Mouse (Mus musculus): ENCODE measurements at regions not wholly inside any gene's neighbourhood (a gene's known extent, or its start where the extent isn't known, plus 50 kb on each side); places are given as distances from the start of the nearest gene placed in this dataset.

- intact Hi-C loops (cut with DNase I) = no loop called here
- DNase-seq = no peak
These were observed 50.6 kb upstream of the Larp1 start for GRCm38 (mm10) chr11:57958233-57958632.

- intact Hi-C loops (cut with DNase I) = no loop called here
- DNase-seq = no peak
These were observed 52.0 kb upstream of the Larp1 start for GRCm38 (mm10) chr11:57956909-57957308.

DNA sequence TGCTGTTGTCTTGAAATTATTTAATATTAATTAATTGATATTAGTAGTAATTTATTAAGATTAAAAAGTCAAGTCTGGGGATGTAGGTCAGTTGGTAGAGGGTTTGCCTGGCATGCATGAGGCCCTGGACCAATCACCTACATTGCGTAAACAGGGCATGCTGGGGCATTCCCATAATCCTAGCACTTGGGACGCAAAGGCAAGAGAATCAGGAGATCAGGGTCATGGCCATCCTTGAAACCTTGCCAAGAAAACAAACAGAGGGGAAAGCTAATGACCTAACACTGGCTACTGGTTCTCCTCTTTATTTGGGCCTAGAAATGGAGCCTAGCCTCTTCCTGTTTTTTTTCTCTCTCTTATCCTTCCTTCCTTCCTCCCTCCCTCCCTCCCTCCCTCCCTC, 52.8 kb upstream of the Larp1 start:
- intact Hi-C loops (cut with DNase I) = no loop called here
- DNase-seq = no peak

DNA sequence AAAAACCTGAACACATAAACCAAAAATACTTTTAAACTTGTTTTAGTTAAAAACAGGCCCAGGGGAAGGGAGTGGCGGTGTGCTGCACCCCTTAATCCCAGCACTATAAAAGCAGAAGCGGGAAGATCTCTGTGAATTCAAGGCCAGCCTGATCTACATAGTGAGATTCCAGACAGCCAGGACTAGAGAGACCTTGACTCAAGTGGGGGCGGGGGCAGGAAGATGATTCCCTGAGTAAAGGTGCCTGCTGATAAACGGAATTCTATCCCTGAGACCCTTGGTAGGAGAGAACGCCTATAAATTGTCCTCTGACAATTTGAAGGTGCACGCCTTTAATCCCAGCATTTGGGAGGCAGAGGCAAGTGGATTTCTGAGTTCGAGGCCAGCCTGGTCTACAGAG, 53.4 kb upstream of the Larp1 start:
- DNase-seq = no peak
- intact Hi-C loops (cut with DNase I) = no loop called here

- intact Hi-C loops (cut with DNase I) = loop anchor here (5.0 kb wide), 1 partner anchor 273 kb away; no protein-coding TSS in a partner anchor
- no peak for DNase-seq
These were observed 54.2 kb upstream of the Larp1 start for GRCm38 (mm10) chr11:57954510-57955184.

DNA sequence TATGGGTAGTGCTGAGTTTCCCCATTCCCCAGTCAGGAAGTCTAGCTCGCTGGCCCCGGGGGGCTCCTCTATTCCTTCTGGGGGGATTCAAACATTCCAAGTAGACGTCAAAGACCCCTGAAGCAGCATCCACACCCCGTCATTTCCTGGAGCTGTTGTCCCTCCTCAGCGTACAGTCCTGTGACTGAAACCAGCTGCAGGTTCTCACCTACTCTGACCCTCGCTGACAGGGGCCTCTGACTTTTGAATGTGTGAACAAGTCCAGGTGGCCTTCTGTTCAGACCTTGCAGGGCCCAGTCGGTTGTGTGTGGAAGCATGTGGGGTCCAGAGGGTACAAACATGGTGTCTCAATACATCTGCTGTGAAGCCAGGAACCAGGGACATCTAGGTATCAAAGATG, 55.2 kb upstream of the Larp1 start:
- no peak for DNase-seq
- intact Hi-C loops (cut with DNase I) = loop anchor here (5.0 kb wide), 1 partner anchor 274 kb away; no protein-coding TSS in a partner anchor

DNA sequence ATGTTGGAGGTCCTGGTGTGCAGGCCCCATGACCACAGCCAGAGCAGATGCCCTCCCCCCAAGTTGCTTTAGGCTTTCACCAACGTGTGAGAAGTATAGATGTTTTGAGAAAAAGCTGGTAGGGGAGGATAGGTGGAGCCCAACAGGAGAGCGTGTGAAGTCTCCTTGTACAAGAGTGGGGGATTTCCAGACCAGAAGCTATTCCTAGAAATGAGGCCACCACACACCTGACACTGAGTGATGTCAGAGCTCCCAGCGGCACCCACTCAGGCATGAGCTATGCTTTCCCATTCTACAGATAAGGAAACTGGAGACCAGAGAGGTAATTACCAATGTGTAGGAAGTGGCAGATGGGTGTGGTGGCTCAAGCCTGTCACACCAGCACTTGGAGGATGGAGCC, 56.2 kb upstream of the Larp1 start:
- no peak for DNase-seq
- intact Hi-C loops (cut with DNase I) = loop anchor here (5.0 kb wide), 1 partner anchor 275 kb away; no protein-coding TSS in a partner anchor

DNA sequence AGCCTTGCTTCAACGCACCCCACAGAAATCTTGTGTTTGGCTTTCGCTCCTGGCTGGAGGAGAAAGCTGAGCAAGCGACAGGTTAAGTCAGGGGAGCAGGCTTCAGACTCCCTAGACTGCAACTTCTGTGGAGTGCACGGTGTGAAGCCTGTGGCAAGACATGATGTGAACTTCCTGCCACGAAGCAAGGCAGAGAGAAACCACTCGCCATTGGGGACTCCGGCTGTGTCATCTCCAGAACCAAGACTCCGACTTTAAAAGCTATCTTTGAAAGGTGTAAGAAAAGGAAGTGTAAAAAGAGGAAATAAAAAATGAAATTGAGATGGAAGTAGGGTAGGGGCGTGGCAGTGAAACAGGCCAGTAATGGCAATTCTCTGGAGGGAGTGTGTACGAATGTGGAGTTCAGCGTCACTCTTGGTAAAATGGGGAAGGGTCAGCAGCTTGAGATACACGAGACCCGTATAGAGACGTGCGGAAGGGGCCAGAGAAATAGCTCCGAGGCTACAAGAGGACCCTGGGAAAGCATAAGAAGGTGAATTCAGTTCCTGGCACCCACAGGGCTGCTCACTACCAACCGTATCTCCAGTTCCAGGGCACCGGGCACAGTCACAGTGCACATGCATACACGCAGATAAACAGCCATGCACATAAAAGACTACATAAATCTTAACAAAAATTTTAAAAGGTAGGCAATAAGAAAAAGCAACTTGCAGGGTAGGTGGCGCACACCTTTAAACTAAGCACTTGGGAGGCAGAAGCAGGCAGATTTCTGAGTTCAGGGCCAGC, 57.1 kb upstream of the Larp1 start:
- no peak for DNase-seq

DNA sequence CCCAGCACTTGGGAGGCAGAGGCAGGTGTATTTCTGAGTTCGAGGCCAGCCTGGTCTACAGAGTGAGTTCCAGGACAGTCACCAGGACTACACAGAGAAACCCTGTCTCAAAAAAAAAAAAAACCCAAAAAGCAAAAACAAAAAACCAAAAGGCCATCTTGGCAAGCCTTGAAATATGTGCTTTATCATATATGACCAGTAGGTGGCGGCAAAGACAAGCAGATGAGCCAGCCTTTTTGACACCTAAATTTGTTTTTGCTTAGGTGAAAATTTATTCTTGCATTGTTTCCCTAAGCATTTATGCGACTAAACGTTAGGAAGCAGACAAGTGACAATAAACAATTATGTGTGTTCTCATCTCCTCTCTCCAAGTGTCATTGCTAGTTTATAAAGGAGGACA, 57.9 kb upstream of the Larp1 start:
- peak; percentile 38 to 43 for DNase-seq
- intact Hi-C loops (cut with DNase I) = loop anchor here (1.0 to 5.0 kb wide), 3 partner anchors 106 to 276 kb away; partner anchors contain the start of gene Gm12248

More for the DNA sequence above, 57.1 kb upstream of the Larp1 start:
- intact Hi-C loops (cut with DNase I) = loop anchor here (1.0 to 5.0 kb wide), 3 partner anchors 106 to 276 kb away; partner anchors contain the start of gene Gm12248

DNA sequence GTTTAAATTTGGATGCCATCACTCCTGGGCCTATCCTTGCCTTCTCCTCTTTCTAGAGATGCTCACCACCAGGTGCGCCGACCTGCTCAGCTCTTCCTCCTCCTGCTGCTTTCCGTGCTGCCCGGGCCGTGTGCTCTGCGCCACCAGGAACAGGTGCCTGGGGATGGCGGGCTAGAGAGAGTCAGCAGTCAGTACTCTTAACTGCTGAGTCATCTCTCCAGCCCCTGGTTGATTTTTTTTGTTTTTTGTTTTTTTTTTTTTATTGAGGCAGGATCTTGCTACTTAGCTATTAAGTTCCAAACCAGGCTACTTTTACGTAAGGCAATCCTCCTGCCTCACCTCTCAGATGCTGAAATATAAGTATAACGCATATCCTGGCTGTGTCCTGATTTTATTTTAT, 59.8 kb upstream of the Larp1 start:
- no peak for DNase-seq
- intact Hi-C loops (cut with DNase I) = no loop called here

DNA sequence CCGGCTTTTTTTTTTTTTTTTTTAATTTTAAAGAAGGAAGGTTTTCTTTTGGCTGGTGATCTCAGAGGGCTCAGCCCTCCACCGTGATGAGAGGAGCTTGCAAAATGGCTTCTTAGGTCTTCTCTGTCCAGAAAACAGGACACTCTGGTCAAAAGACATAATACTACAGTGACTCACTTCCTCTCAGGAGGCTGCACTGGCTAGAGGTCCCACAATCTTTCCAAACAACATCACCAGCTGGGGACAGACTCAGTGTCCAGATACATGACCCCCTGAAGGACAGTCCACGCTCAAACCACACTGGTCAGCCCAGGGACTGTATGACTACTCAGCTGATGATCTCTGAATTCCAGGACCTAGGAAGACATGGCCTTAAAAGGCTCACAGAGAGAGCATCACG, 61.5 kb upstream of the Larp1 start:
- DNase-seq = no peak
- intact Hi-C loops (cut with DNase I) = no loop called here

DNA sequence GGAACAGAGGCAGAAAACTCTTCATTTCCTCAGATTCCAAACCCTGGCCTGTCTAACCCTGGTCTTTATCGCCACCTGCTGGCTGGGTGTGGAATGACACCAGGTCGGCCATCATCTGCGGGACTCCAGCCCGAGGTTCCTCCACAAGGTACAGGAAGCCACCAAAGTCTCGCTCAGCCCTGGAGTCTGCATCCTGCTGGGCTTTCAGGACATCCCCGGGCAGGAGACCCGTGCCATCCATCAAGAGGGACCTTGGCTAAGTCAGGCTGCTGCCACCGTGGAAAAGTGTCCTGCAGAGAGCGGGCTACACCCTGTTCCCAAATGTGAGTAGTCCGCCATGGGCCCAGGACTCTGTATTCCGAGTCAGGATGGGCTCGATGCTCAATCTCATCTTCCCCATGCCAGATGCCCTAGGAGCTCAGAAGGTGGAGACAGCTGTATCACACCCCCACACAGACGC, 74.4 kb upstream of the Larp1 start:
- peak; percentile 88 to 93 for DNase-seq

GRCm38 (mm10) chr11:57933065-57933464, 75.8 kb upstream of the Larp1 start:
- intact Hi-C loops (cut with DNase I) = loop anchor here (10.0 kb wide), 1 partner anchor 318 kb away; no protein-coding TSS in a partner anchor

More for the DNA sequence above, 74.4 kb upstream of the Larp1 start:
- intact Hi-C loops (cut with DNase I) = loop anchor here (1.0 to 10.0 kb wide), 5 partner anchors 114 to 460 kb away; no protein-coding TSS in a partner anchor

DNA sequence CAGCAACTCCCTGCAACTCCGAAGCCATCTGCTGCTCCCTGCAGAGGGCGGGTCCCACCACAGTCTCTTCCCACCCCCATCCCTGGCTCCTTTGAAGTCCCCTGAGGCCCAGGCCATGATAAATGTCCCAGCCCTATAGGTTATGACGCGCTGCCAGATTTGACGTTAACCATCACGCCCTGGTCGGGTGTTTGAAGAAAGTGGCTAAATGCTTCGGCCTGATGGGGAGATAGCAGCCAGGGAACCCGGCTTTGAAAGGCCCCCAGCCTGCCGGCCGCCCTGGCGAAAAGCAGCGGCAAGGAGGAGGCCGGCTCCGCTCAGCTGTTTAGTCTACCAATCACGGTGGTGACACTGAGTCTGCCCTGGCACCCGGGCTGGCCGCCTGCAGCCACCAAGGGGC, 79.4 kb upstream of the Larp1 start:
- no peak for DNase-seq
- intact Hi-C loops (cut with DNase I) = no loop called here

More at GRCm38 (mm10) chr11:57933065-57933464, 75.8 kb upstream of the Larp1 start:
- no peak for DNase-seq

DNA sequence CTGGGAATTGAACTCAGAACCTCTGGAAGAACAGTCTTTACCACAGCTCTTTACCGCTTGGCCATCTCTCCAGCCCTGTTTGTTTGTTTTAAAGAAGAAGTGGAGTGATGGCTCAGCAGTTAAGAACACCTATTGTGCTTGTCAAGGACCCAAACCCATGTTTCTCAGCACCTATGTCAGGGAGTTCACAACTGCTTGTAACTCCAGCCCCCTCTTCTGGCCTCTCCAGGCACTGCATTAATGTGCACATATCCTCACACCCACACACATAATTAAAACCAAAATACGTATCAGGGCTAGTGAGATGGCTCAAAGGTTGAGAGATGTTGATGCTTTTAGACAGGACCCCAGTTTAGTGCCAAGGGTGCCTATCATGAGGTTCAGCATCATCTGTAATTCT, 87.6 kb upstream of the Hand1 start:
- intact Hi-C loops (cut with DNase I) = no loop called here
- no peak for DNase-seq

DNA sequence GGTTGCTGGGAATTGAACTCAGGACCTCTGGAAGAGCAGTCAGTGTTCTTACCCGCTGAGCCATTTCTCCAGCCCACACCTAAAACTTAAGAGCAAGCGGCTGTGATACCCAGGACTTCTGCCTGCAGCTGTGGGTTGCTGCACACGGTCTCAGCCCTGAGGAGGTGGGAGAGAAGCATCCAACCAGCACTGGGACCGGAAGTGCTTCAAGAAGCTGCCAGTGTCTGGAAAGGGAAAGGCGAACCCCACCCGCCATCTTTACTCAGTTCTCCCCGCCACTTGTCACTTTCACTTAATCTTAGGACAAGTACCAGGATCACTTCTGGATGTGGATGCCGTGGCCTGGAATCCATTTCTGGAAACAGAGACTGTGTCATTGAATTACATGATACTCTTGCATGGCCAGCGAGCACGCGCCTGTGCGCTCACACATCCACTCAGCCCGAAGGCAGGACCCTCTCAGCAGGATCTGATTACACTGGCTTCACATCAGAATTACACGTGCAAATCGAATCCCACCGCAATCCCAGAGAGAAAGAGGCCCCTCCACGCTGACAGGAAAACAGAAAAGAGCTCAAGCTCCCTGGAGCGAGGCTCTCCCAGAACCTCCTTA, 85.9 kb upstream of the Hand1 start:
- intact Hi-C loops (cut with DNase I) = no loop called here
- DNase-seq = no peak

DNA sequence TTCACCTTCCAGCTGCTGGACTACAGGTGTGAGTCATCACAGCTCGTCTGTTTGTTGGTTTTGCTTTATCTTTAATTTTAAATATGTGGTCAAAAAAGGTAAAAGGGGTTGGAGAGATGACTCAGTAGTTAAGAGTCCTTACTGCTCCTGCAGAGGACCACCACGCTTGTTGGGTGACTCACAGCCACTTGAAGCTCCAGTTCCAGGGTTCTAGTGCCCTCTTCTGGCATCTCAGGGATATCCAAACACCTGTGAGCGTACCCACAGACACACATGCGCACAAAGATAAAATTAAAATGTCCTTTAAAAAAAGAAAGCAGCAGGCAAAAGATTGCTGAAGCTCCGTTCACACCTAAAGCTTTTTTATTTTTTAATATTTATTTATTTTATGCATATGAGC, 85.4 kb upstream of the Hand1 start:
- DNase-seq = no peak
- intact Hi-C loops (cut with DNase I) = no loop called here

- no peak for DNase-seq
- intact Hi-C loops (cut with DNase I) = no loop called here
These were observed 83.4 kb upstream of the Hand1 start for GRCm38 (mm10) chr11:57916016-57916415.

DNA sequence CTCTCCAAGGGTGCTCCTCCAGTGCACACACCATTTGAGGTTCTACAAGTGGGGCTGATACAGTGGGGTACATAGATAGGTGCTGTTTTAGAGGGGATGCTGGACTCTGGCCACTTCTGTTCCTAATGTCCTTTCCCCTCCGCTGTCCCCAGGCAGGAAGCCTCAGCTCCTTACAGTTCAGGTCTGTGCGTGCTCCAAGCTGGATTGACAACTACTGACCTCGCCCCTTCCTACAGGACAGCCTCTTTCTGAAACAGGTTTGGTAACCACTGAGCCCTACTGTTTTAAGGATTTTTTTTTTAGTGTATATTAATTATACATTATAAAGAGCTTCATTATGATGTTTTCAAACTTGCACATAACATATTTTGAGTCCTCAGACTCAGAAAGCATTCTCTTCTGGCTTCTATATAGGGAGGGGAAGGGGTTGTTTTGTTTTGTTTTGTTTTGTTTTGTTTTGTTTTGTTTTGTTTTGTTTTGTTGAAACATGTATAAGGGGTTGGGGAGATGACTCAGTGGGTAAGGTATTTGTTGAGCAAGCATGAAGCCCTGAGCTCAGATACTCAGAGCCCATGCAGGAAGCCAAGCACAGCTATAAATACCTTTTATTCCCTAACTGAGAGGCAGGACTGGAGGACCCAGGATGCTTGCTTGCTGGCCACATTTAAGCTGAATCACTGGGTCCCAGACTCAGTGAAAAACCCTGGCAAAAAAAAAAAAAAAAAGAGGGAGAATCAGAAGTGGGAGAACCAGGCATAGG, 81.4 kb upstream of the Hand1 start:
- DNase-seq = no peak
- intact Hi-C loops (cut with DNase I) = no loop called here

- DNase-seq = no peak
- intact Hi-C loops (cut with DNase I) = no loop called here
These were observed 80.5 kb upstream of the Hand1 start for GRCm38 (mm10) chr11:57913020-57913699.
